Mouse (Mus musculus) bone marrow macrophage, adult 2 months (primary cell): ENCODE results near the gene Wdr77.
"Not testable (repeated sequence)": the region's sequence is repeated elsewhere in the genome, so short reads cannot be mapped to it uniquely, and the experiment has no call there.

Experiments
- CTCF ChIP-seq: IDR thresholded peaks from 2 replicates; pipeline ENCODE4 v1.5.1; 2012; ENCODE audit warnings: low read depth, mild to moderate bottlenecking, low read length, moderate library complexity
- POLR2A ChIP-seq: IDR thresholded peaks from 2 replicates; pipeline ENCODE4 v1.6.1; 2012; ENCODE audit warnings: mild to moderate bottlenecking, low read depth, low read length, borderline replicate concordance

- not testable (repeated sequence) for TF ChIP-seq CTCF, POLR2A
Measured at GRCm38 (mm10) chr3:105989611-105990010, 30.4 kb downstream of the Wdr77 start.
